In genomic region chr5:150866198-150866597, GRCm38 (mm10) we compare ENCODE assay signal across 16 mouse cellular contexts.
"Had no signal": no experiment of that assay in that cellular context is flagged by ENCODE, and none has a peak within 500 bp of the region (broad histone marks: within the 10 kb centered on the region; RNA-seq: fewer than 3 reads in every experiment).

No protein-coding gene starts in this region.

- H3K27ac ChIP-seq: liver, embryonic 15.5 days; lung, embryonic 15.5 days; macrophage; midbrain, embryonic 13.5 days; midbrain, embryonic 15.5 days; neural tube, embryonic 12.5 days had no signal

- H3K27me3 ChIP-seq: liver, embryonic 15.5 days; lung, embryonic 15.5 days; midbrain, embryonic 13.5 days; midbrain, embryonic 15.5 days; neural tube, embryonic 12.5 days had no signal

- H3K4me1 ChIP-seq: liver, embryonic 15.5 days; lung, embryonic 15.5 days; midbrain, embryonic 13.5 days; midbrain, embryonic 15.5 days; neural tube, embryonic 12.5 days had no signal

- DNase-seq: liver, postnatal 0 days; lung, adult 2 months; lung, postnatal 14 days; lung, postnatal 36 days; right cerebral cortex, postnatal 14 days; thymus, adult 2 months; thymus, postnatal 25 days; thymus, postnatal 4 days had no signal

- H3K9me3 ChIP-seq: liver, embryonic 15.5 days; lung, embryonic 15.5 days; midbrain, embryonic 13.5 days; midbrain, embryonic 15.5 days had no signal

- H3K4me3 ChIP-seq: liver, embryonic 15.5 days; lung, embryonic 15.5 days; midbrain, embryonic 13.5 days; midbrain, embryonic 15.5 days; neural tube, embryonic 12.5 days had no signal

- H3K36me3 ChIP-seq: liver, embryonic 15.5 days; lung, embryonic 15.5 days; midbrain, embryonic 13.5 days; midbrain, embryonic 15.5 days; neural tube, embryonic 12.5 days had no signal

- H3K4me2 ChIP-seq: liver, embryonic 15.5 days; lung, embryonic 15.5 days; midbrain, embryonic 11.5 days; midbrain, embryonic 13.5 days; midbrain, embryonic 15.5 days; neural tube, embryonic 12.5 days had no signal

- ATAC-seq: liver, postnatal 0 days; lung, postnatal 0 days; midbrain, embryonic 13.5 days; midbrain, embryonic 15.5 days had no signal

- H3K9ac ChIP-seq: liver, embryonic 15.5 days; liver, postnatal 0 days; lung, embryonic 15.5 days; midbrain, embryonic 13.5 days; midbrain, embryonic 15.5 days; neural tube, embryonic 12.5 days had no signal
